Mouse (Mus musculus): ENCODE measurements around the gene Gm17349. TPM values are rescaled to one million over a fixed set of nuclear protein-coding genes. Genes with fewer than 3 reads are reported as not detected.
"Not testable (repeated sequence)": the region's sequence is repeated elsewhere in the genome, so short reads cannot be mapped to it uniquely, and the experiment has no call there.

The Gm17349 gene
- total RNA-seq, 2 experiments from 2014 or later: 4.7 to 5.5 TPM

- intact Hi-C loops (cut with DNase I); DNase-seq: not testable (repeated sequence)
Observed at GRCm38 (mm10) chr15:99701640-99701998, 3.7 kb downstream of the Gm17349 start.

GRCm38 (mm10) chr15:99700219-99701106 lies 4.8 kb downstream of the Gm17349 start:
- intact Hi-C loops (cut with DNase I): no loop called here
- DNase-seq: no peak

GRCm38 (mm10) chr15:99699715-99700114 lies 5.6 kb downstream of the Gm17349 start:
- intact Hi-C loops (cut with DNase I): no loop called here
- no peak for DNase-seq

- intact Hi-C loops (cut with DNase I): no loop called here
- no peak for DNase-seq
Observed at GRCm38 (mm10) chr15:99698533-99699085, 6.7 kb downstream of the Gm17349 start.

- DNase-seq: no peak
- intact Hi-C loops (cut with DNase I): no loop called here
Observed at GRCm38 (mm10) chr15:99697309-99697708, 8.0 kb downstream of the Gm17349 start.

GRCm38 (mm10) chr15:99691976-99692375 lies 13.3 kb downstream of the Gm17349 start:
- intact Hi-C loops (cut with DNase I): no loop called here

GRCm38 (mm10) chr15:99690924-99691323 lies 14.4 kb downstream of the Gm17349 start:
- DNase-seq: no peak
- intact Hi-C loops (cut with DNase I): no loop called here

More at GRCm38 (mm10) chr15:99691976-99692375, 13.3 kb downstream of the Gm17349 start:
- no peak for DNase-seq

GRCm38 (mm10) chr15:99688712-99689111 lies 16.6 kb downstream of the Gm17349 start:
- intact Hi-C loops (cut with DNase I): loop anchor here (1.0 to 5.0 kb wide), 2 partner anchors 92 to 191 kb away; no protein-coding TSS in a partner anchor
- peak; percentile 65 to 76 for DNase-seq

- intact Hi-C loops (cut with DNase I): no loop called here
- DNase-seq: no peak
Observed at GRCm38 (mm10) chr15:99684156-99684555, 21.1 kb downstream of the Gm17349 start.

- intact Hi-C loops (cut with DNase I): no loop called here
- no peak for DNase-seq
Observed at GRCm38 (mm10) chr15:99682880-99683279, 22.4 kb downstream of the Gm17349 start.

- intact Hi-C loops (cut with DNase I): no loop called here
- no peak for DNase-seq
Observed at GRCm38 (mm10) chr15:99679008-99679407, 26.3 kb downstream of the Gm17349 start.

GRCm38 (mm10) chr15:99678063-99678800 lies 27.1 kb downstream of the Gm17349 start:
- no peak for DNase-seq
- intact Hi-C loops (cut with DNase I): no loop called here

GRCm38 (mm10) chr15:99677089-99677488 lies 28.2 kb downstream of the Gm17349 start:
- no peak for DNase-seq
- intact Hi-C loops (cut with DNase I): no loop called here

- no peak for DNase-seq
- intact Hi-C loops (cut with DNase I): no loop called here
Observed at GRCm38 (mm10) chr15:99674866-99675265, 30.4 kb downstream of the Gm17349 start.

- DNase-seq: no peak
- intact Hi-C loops (cut with DNase I): no loop called here
Observed at GRCm38 (mm10) chr15:99671783-99672182, 33.5 kb downstream of the Gm17349 start.

GRCm38 (mm10) chr15:99670964-99671670 lies 34.2 kb downstream of the Gm17349 start:
- intact Hi-C loops (cut with DNase I): no loop called here

GRCm38 (mm10) chr15:99670154-99670821 lies 35.0 kb downstream of the Gm17349 start, which contains the start of gene Asic1:
Gene Asic1, plus strand, starts transcription at chr15:99670368.
- peak; percentile 69 for DNase-seq
- intact Hi-C loops (cut with DNase I): no loop called here

More at GRCm38 (mm10) chr15:99670964-99671670, 34.2 kb downstream of the Gm17349 start:
- no peak for DNase-seq

GRCm38 (mm10) chr15:99669392-99669791 lies 35.9 kb downstream of the Gm17349 start:
- intact Hi-C loops (cut with DNase I): loop anchor here (1.0 kb wide), 2 partner anchors 73 to 172 kb away; no protein-coding TSS in a partner anchor
- DNase-seq: no peak

- peak; percentile 79 to 85 for DNase-seq
Observed at GRCm38 (mm10) chr15:99668881-99669280, 36.4 kb downstream of the Gm17349 start.

GRCm38 (mm10) chr15:99667544-99667943 lies 37.7 kb downstream of the Gm17349 start:
- intact Hi-C loops (cut with DNase I): no loop called here
- no peak for DNase-seq

More at GRCm38 (mm10) chr15:99668881-99669280, 36.4 kb downstream of the Gm17349 start:
- intact Hi-C loops (cut with DNase I): loop anchor here (1.0 kb wide), 2 partner anchors 73 to 172 kb away; no protein-coding TSS in a partner anchor
